Mouse (Mus musculus): ENCODE data around the gene Creb5.

DNA sequence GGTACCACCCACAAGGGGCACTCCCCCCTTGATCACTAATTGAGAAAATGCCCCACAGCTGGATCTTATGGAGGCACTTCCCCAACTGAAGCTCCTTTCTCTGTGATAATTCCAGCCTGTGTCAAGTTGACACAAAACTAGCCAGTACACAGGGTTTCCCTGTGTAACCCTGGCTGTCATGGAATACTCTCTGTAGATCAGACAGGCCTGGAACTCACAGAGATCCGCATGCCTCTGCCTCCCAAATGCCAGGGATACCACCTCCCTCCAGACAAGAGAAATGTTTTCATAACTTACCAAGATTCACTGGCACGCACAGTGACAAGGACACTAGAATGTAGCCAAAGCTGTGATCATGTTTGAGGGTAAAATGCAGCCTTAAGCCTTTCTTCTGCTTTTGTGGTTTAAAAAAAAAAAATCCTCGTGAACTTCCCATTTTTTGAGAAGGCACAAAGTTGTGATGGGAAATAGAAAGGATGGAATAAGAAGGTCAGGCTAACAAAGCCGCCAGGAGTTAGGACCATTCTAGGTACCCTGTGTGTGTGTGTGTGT, 284.6 kb downstream of the Creb5 start:
- TF ChIP-seq CTCF (IDR thresholded peaks at IDR 0.05) = no peak
- TF ChIP-seq EP300 (IDR thresholded peaks at IDR 0.05) = no peak

Data from lung, postnatal 0 days (tissue).